Mouse (Mus musculus): ENCODE results near the gene Lyzl4. TPM values are rescaled to one million over a fixed set of nuclear protein-coding genes. Genes with fewer than 3 reads are reported as not detected.

Lyzl4 gene
- total and polyA plus RNA-seq, 3 experiments, result 0.10 TPM; not detected in 2

- no peak for DNase-seq
Observed at GRCm38 (mm10) chr9:121647026-121647425, 5.1 kb upstream of the Lyzl4 start.

- DNase-seq, result no peak
Observed at GRCm38 (mm10) chr9:121644855-121645254, 3.0 kb upstream of the Lyzl4 start.

DNA sequence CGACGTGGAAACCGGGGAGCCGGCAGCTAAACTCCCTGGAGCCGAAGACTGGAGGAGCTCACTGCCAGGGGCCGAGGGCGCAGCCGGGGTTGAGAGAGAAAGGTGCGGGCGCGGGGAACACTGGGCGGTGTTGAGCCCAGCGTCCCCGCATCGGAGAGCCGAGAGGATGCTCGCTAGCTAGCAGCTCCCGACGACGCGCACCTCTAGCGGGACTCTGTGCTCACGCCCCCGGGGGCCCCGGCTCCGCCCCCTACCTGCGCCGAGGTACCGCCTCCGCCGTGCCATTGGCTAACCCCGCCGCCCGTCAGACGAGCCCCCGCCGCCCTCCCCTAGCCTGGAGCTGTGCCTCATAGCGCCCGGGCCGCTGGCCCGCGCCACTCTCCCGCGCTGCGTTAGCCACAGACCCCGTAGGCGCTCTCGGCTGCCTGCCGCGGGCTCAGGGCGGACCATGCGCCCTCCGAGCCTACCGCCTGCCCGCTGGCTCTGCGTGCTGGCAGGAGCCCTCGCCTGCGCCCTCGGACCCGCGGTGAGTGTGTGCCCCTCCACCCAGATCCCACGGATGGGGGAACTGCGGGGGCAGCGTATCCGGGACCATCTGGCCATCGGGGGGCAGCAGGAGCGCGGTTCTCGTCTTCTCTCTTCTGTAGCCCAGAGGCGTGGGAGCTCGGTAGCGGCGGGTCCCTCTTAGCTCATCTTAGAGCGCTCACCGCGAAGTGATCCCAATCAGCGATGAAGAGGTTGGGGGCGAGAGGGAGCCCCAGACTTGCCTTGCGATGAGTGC, 695 bp upstream of the Lyzl4 start, which contains the start of gene Vipr1:
Vipr1 (plus strand) TSS at position 316 of the 781 bp plus-strand sequence.
- peak; percentile 79 for DNase-seq

DNA sequence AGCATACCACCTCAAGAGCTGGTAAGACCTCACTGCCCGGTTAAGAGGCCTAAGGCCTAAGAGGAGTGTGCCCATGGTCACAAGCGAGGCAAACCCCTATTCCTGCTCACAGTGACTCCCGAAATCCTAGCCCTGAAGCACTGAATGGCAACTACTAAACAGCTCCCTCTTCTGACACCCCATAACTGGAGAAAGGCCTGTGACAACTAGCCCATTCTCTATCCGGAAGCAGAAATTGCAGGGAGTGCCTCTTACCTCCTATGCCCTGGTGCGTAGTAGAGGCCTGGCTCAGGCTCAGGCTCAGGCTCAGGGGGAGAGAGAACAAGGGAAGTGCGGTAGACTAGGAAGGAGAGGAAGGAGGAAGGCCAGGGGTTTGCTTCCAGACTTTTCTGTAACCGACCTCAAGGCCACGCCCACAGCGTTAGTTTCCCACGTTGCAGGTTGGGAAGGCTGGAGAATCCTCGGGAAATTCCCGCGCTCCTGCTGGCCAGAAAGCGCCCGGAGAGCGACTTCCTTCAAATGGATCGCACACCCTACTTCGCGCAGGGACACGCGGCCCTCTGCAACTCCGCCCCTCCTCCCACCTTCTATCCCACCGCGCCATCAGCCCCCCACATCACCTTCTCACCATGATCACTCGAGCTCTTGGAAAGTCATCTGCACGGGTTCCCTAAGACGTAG, 521 bp downstream of the Lyzl4 start:
- DNase-seq, result no peak

GRCm38 (mm10) chr9:121639790-121640189, 2.1 kb downstream of the Lyzl4 start:
- no peak for DNase-seq

DNA sequence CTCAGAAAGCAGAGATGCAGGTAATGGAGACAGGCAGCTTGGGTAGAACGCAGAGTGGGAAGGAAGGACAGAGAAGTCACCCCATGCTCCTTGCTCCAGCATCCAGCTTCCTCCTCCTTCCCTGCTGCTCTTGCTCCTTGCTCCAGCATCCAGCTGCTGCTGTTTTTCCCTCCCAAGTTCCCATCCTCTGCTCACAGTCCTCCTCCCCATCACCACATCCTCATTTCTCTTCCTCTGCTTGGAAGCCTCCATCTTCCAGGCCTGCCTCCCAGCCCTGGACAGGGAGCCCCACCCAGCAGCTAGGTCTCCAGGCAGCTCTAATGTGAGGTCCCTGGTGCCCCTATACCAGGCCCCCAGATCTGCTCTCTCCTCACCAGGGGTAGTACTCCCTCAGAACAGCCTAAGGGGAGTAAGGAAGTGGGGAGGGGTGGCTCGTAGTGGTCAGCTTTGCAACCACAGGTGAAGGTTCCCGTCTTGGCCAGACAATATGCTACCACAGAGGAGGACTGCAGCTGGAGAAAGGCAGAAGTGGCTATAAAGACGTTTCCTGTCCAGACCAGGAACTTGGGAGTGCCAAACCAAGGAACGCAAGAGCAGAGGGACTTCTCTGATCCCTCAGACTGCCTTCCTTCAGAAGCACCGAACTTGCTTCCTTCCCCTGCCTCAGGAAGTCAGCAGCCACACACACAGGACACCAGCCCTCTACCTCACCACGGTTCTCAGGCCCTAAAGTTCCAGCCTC, 5.9 kb downstream of the Lyzl4 start:
- peak; percentile 17 for DNase-seq

- no peak for DNase-seq
Observed at GRCm38 (mm10) chr9:121633306-121633705, 8.6 kb downstream of the Lyzl4 start.

GRCm38 (mm10) chr9:121632891-121633290, 9.0 kb downstream of the Lyzl4 start:
- no peak for DNase-seq

- DNase-seq, result no peak
Observed at GRCm38 (mm10) chr9:121631946-121632345, 9.9 kb downstream of the Lyzl4 start.

DNA sequence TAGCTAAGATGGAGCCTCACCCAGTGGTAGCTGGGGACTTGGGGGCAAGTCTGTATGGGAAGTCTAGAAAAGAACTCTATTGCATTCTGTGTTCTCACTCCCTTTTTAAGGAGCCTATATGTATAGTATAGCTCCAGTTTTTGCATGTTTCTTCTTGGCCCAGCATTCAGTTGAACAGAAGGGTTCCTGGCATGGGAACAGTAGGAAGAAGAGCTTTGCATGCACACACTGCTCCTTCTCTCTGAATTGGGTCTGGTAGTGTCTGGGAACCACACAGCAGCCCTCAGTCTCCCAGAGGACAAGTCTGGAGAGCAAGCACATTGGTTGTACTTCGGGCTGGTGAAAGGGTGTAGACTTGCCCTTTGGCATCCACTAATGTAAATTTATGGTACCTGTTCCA, 11.3 kb downstream of the Lyzl4 start:
- no peak for DNase-seq

DNA sequence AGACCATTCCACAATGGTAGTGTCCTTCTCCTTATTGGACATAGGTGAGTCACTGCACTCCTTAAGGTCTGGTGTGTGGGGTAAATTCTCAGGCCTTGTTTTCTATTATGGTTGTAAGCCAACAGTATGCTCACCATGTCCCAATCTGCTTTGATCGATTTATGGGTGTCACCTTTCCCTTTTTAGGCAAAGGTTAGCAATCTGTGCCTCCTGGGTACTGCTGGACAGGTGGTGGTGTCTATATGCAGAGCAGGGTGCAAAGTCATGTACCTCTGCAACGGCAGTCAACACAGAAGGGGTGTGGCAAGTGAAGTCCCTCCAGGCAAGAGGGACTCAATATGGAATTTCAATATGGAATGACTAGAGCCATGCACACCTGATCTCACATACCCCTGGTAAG, 17.0 kb downstream of the Lyzl4 start:
- no peak for DNase-seq

DNA sequence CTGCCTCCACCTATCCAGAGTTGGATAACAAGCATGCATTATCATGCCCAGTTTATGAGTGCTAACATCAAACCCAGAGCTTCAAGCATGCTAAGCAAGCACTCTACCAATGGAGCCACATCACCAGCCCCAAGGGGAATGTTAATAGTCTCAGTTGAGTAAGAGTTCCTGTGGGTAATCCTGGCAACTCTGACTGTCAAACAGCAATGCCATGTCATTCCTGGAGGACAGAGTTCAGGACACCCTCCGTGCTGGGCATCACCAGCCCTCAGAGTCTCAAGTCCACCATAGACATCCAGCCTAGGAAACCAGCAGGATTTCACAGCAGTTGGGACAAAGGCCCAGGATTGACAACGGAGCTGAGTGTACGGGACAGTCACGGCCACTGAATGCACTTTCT, 18.7 kb downstream of the Lyzl4 start:
- no peak for DNase-seq

GRCm38 (mm10) chr9:121619441-121619840, 22.5 kb downstream of the Lyzl4 start:
- DNase-seq, result no peak

- DNase-seq, result peak; percentile 15
Observed at GRCm38 (mm10) chr9:121616471-121616870, 25.4 kb downstream of the Lyzl4 start.

GRCm38 (mm10) chr9:121614241-121614757, 27.6 kb downstream of the Lyzl4 start:
- DNase-seq, result no peak

DNA sequence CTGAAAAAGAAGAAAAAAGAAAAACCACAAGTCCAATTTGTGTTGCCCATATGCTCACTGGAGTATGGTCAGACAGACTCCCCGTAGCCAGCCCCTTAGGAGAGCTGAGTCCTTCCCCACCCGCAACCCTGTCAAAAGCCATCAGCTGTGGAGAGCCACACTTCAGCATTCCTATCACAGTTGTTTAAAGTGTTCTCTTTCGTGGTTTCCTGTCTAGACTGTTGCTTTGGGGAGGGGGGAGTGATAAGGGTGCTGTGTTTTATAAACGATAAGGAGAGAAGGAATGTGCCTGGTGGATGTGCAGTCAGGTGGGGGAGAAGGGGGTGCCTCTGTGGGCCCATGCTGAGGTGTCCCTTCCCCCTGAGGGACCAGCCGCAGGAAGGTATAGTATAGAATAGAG, 28.7 kb downstream of the Lyzl4 start:
- DNase-seq, result no peak

DNA sequence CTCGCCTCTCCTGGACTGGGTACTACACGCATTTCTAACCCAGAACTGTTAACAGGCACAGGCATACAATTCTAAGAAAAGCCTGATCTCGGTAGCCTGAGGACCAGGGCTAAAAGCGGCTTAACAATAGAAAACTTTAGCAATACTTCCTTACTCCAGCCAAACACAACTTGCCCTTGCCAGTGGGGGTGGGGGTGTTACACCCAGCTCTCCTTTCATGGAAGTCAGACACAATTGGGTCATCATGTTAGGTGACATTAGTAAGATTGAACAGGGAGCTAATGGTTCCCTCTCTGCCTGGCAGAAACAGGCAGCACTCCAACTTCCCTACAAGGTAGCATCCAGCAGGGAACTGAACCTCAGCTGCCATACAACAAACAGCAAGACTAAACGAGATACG, 32.5 kb downstream of the Lyzl4 start:
- no peak for DNase-seq

DNA sequence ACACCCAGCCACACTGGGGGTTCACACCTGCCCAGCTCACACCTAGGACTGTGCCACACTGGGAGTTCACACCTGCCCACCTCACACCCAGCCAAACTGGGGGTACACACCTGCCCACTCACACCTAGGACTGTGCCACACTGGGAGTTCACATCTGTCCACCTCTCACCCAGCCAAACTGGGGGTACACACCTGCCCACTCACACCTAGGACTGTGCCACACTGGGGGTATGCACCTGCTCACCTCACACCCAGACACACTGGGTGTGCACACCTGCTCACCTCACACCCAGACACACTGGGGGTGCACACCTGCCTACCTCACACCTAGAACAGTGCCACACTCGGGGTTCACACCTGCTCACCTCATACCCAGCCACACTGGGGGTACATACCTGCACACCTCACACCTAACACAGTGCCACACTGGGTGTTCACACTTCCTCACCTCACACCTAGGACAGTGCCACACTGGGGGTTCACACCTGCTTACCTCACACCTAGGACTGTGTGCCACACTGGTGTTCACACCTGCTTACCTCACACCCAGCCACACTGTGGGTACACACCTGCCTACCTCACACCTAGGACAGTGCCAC, 35.3 kb downstream of the Lyzl4 start:
- no peak for DNase-seq

- DNase-seq, result peak; percentile 68
Observed at GRCm38 (mm10) chr9:121605414-121606278, 36.2 kb downstream of the Lyzl4 start.

GRCm38 (mm10) chr9:121602381-121602780, 39.5 kb downstream of the Lyzl4 start:
- peak; percentile 50 for DNase-seq

- no peak for DNase-seq
Observed at GRCm38 (mm10) chr9:121600861-121601427, 41.0 kb downstream of the Lyzl4 start.

All from adrenal gland, adult 2 months (tissue).